Mouse (Mus musculus): ENCODE results near the gene Tmem151a. TPM values are rescaled to one million over a fixed set of nuclear protein-coding genes. Genes with fewer than 3 reads are reported as not detected.

The Tmem151a gene
- 6.8 and 7.9 TPM in 2 replicates for polyA plus RNA-seq (2015; fragmentation: Nextera tagmentation; extraction: Ambion mirVana)

GRCm38 (mm10) chr19:5085145-5085863 lies at the start of gene Tmem151a:
Gene Tmem151a, minus strand, starts transcription at chr19:5085531.

GRCm38 (mm10) chr19:5118384-5118698 lies 33.0 kb upstream of the Tmem151a start, which contains the start of gene Klc2:
Gene Klc2, minus strand, starts transcription at chr19:5118560.

GRCm38 (mm10) chr19:5106731-5107191 lies 21.4 kb upstream of the Tmem151a start, which contains the start of gene Rab1b:
Gene Rab1b, minus strand, starts transcription at chr19:5107072.

GRCm38 (mm10) chr19:5098363-5099143 lies 13.2 kb upstream of the Tmem151a start, which contains the start of gene Cnih2:
Gene Cnih2, minus strand, starts transcription at chr19:5098521.

DNA sequence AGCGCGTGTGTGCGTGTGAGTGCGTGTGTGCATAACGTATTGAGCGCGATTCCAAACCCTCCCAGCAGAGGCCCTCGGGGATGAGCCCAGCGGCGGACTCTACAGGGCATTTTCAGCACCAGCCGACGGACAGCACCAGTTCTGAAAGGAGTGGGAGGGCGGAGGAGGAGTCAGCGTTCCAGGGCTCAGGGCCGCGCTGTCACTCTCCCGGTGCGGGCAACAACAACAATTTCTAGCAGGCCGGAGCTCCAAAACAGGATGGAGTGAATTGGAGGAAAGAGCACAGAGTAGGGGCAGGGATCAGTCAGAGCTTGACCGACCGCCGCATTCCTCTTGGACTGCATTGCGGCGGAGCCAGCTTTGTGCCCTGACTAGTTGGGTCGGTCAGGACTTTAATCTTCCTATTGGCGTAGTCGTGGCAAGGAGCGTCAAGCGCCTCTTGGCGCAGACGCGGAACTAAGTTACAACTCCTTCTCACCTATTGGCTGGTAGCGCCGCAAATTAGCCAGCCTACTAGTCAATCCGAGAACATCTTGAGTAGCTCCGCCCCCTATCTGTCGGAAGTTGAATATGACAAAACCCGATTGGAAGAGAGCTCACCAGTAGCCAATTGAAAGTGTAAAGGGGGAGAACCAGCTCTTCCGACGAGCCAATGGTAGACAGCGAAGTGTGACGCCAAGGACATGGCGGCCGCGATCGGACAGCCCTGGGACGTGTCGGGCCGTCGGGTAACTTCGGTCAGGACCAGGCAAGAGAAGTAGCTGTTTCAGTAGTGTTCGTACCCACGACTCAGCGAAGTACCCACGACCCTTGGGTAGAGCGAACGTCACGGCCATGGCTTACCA lies 2.8 kb upstream of the Tmem151a start, which contains the start of gene Yif1a:
TSS of gene Yif1a (plus strand) at position 655 of the 845 bp plus-strand sequence.

DNA sequence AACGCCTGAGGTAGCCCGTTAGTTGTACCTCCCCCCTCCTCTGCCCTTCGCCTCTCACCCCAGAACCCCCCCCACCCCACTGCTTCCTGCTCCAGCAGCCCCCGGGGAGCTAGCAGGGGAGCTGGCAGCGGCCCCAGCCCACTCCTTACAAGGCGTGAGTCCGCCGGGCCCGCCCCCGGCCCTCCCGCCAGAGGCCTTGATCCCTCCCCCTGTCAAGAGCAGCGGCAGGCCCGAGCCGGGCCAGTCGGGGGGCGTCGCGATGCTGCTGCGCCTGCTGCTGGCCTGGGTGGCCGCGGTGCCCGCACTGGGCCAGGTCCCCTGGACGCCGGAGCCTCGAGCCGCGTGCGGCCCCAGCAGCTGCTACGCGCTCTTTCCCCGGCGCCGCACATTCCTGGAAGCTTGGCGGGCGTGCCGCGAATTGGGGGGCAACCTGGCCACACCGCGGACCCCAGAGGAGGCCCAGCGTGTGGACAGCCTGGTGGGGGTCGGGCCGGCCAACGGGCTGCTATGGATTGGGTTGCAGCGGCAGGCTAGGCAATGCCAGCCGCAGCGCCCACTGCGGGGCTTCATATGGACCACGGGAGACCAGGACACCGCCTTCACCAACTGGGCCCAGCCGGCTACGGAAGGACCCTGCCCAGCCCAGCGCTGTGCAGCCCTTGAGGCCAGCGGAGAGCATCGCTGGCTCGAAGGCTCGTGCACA lies 17.3 kb downstream of the Tmem151a start, which contains the start of gene Cd248:
TSS of gene Cd248 (plus strand) at position 212 of the 703 bp plus-strand sequence.

GRCm38 (mm10) chr19:5050047-5050905 lies 35.1 kb downstream of the Tmem151a start, which contains the start of gene Rin1:
Gene Rin1, plus strand, starts transcription at chr19:5050481.

GRCm38 (mm10) chr19:5040862-5041523 lies 44.3 kb downstream of the Tmem151a start, which contains the start of gene Brms1:
Gene Brms1, plus strand, starts transcription at chr19:5041354.

DNA sequence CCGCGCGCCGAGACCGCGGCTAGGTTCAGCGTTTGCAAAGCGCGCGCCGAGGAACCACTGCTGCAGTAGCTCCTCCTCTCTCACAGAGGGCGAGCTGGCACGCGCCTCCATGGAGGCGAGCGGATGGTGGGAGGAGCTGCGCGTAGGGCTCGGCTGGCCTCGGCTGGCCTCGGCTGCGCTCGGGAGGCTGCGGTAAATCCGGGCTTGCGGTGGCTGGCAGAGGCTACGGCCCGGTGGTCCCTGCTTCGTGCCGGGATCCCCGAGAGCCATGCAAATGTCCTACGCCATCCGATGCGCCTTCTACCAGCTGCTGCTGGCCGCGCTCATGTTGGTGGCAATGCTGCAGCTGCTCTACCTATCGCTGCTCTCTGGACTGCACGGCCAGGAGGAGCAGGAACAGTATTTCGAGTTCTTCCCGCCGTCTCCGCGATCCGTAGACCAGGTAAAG lies 46.6 kb downstream of the Tmem151a start, which contains the start of the genes B4gat1 and AC124502.3:
TSS of gene B4gat1 (plus strand) at position 118 of the 448 bp plus-strand sequence.
TSS of gene AC124502.3 (plus strand) at position 183 of the 448 bp plus-strand sequence.

GRCm38 (mm10) chr19:5023621-5024479 lies 61.5 kb downstream of the Tmem151a start, which contains the start of gene Slc29a2:
Gene Slc29a2, plus strand, starts transcription at chr19:5023860.

Other genes with a start within 250 kb of the Tmem151a start
- 45.7 and 45.9 TPM in 2 replicates for gene Ccs, start 246.2 kb downstream of the Tmem151a start, polyA plus RNA-seq (2015; fragmentation: Nextera tagmentation; extraction: Ambion mirVana)
- 0.04 TPM in 1 of 2 replicates, not detected in the other for gene Ccdc87, start 246.2 kb downstream of the Tmem151a start, polyA plus RNA-seq (2015; fragmentation: Nextera tagmentation; extraction: Ambion mirVana)
- 46.6 and 51.4 TPM in 2 replicates for gene Ctsf, start 230.4 kb downstream of the Tmem151a start, polyA plus RNA-seq (2015; fragmentation: Nextera tagmentation; extraction: Ambion mirVana)
- gene Actn3, start 207.6 kb downstream of the Tmem151a start, polyA plus RNA-seq (2015; fragmentation: Nextera tagmentation; extraction: Ambion mirVana): 2.0 and 2.5 TPM in 2 replicates
- gene Zdhhc24, start 206.9 kb downstream of the Tmem151a start, polyA plus RNA-seq (2015; fragmentation: Nextera tagmentation; extraction: Ambion mirVana): 7.5 and 8.5 TPM in 2 replicates
- gene Bbs1, start 178.9 kb downstream of the Tmem151a start, polyA plus RNA-seq (2015; fragmentation: Nextera tagmentation; extraction: Ambion mirVana): 1.3 TPM in 2 replicates
- 59.2 and 62.6 TPM in 2 replicates for gene Dpp3, start 157.2 kb downstream of the Tmem151a start, polyA plus RNA-seq (2015; fragmentation: Nextera tagmentation; extraction: Ambion mirVana)
- 0.85 and 1.1 TPM in 2 replicates for gene Peli3, start 142.4 kb downstream of the Tmem151a start, polyA plus RNA-seq (2015; fragmentation: Nextera tagmentation; extraction: Ambion mirVana)
- 70.0 and 78.0 TPM in 2 replicates for gene Mrpl11, start 123.4 kb downstream of the Tmem151a start, polyA plus RNA-seq (2015; fragmentation: Nextera tagmentation; extraction: Ambion mirVana)
- gene Npas4, start 95.2 kb downstream of the Tmem151a start, polyA plus RNA-seq (2015; fragmentation: Nextera tagmentation; extraction: Ambion mirVana): 0.47 and 0.60 TPM in 2 replicates
- 1.9 and 2.1 TPM in 2 replicates for gene Slc29a2, start 61.7 kb downstream of the Tmem151a start, polyA plus RNA-seq (2015; fragmentation: Nextera tagmentation; extraction: Ambion mirVana)
- gene B4gat1, start 46.7 kb downstream of the Tmem151a start, polyA plus RNA-seq (2015; fragmentation: Nextera tagmentation; extraction: Ambion mirVana): 26.6 and 28.5 TPM in 2 replicates
- 0.24 and 0.34 TPM in 2 replicates for gene AC124502.3, start 46.6 kb downstream of the Tmem151a start, polyA plus RNA-seq (2015; fragmentation: Nextera tagmentation; extraction: Ambion mirVana)
- 26.0 and 29.3 TPM in 2 replicates for gene Brms1, start 44.2 kb downstream of the Tmem151a start, polyA plus RNA-seq (2015; fragmentation: Nextera tagmentation; extraction: Ambion mirVana)
- 6.4 and 7.8 TPM in 2 replicates for gene Rin1, start 35.0 kb downstream of the Tmem151a start, polyA plus RNA-seq (2015; fragmentation: Nextera tagmentation; extraction: Ambion mirVana)
- gene Cd248, start 17.5 kb downstream of the Tmem151a start, polyA plus RNA-seq (2015; fragmentation: Nextera tagmentation; extraction: Ambion mirVana): 89.9 and 99.5 TPM in 2 replicates
- 161 and 162 TPM in 2 replicates for gene Yif1a, start 3.0 kb upstream of the Tmem151a start, polyA plus RNA-seq (2015; fragmentation: Nextera tagmentation; extraction: Ambion mirVana)
- gene Cnih2, start 13.0 kb upstream of the Tmem151a start, polyA plus RNA-seq (2015; fragmentation: Nextera tagmentation; extraction: Ambion mirVana): 1.2 and 2.0 TPM in 2 replicates
- gene Rab1b, start 21.5 kb upstream of the Tmem151a start, polyA plus RNA-seq (2015; fragmentation: Nextera tagmentation; extraction: Ambion mirVana): 201 TPM in 2 replicates
- gene Klc2, start 33.0 kb upstream of the Tmem151a start, polyA plus RNA-seq (2015; fragmentation: Nextera tagmentation; extraction: Ambion mirVana): 23.4 and 23.5 TPM in 2 replicates
- 8.8 and 10.0 TPM in 2 replicates for gene Pacs1, start 187.6 kb upstream of the Tmem151a start, polyA plus RNA-seq (2015; fragmentation: Nextera tagmentation; extraction: Ambion mirVana)
- gene Sf3b2, start 209.9 kb upstream of the Tmem151a start, polyA plus RNA-seq (2015; fragmentation: Nextera tagmentation; extraction: Ambion mirVana): 155 and 159 TPM in 2 replicates
- 0.33 and 0.35 TPM in 2 replicates for gene Gal3st3, start 212.8 kb upstream of the Tmem151a start, polyA plus RNA-seq (2015; fragmentation: Nextera tagmentation; extraction: Ambion mirVana)